16 mouse cellular contexts compared by ENCODE assay signal in genomic region chr11:85970287-85970686, GRCm38 (mm10).
"Had no signal": no experiment of that assay in that cellular context is flagged by ENCODE, and none has a peak within 500 bp of the region (broad histone marks: within the 10 kb centered on the region; RNA-seq: fewer than 3 reads in every experiment).

No protein-coding gene starts in this region.

- DNase-seq: kidney, adult 18-20 months; kidney, adult 9 months; kidney, postnatal 14 days; kidney, postnatal 4 days; layer of hippocampus, adult 9-11 months; liver, postnatal 0 days; midbrain, embryonic 14.5 days; thymus, adult 2 months; thymus, postnatal 14 days; thymus, postnatal 4 days had no signal

- H3K4me1 ChIP-seq: limb, embryonic 15.5 days had no signal

- H3K36me3 ChIP-seq: limb, embryonic 15.5 days had no signal

- H3K4me3 ChIP-seq: layer of hippocampus, adult 2 months; limb, embryonic 15.5 days; megakaryocyte, embryonic 14.5 days had no signal

- H3K9ac ChIP-seq: limb, embryonic 15.5 days; liver, embryonic 14.5 days; liver, postnatal 0 days had no signal

- ATAC-seq: liver, postnatal 0 days had no signal

- H3K4me2 ChIP-seq: limb, embryonic 15.5 days; liver, embryonic 11.5 days; midbrain, embryonic 11.5 days had no signal

- H3K27me3 ChIP-seq: limb, embryonic 15.5 days had no signal

- H3K9me3 ChIP-seq: limb, embryonic 15.5 days; megakaryocyte, embryonic 14.5 days had no signal

- H3K27ac ChIP-seq: layer of hippocampus, adult 2 months; limb, embryonic 15.5 days; liver, embryonic 14.5 days had no signal
